Mouse (Mus musculus): ENCODE results near the gene Cacfd1. TPM values are rescaled to one million over a fixed set of nuclear protein-coding genes. Genes with fewer than 3 reads are reported as not detected.

The Cacfd1 gene
- polyA plus RNA-seq, 1 experiment from 2014 or later = 37.4 TPM

DNA sequence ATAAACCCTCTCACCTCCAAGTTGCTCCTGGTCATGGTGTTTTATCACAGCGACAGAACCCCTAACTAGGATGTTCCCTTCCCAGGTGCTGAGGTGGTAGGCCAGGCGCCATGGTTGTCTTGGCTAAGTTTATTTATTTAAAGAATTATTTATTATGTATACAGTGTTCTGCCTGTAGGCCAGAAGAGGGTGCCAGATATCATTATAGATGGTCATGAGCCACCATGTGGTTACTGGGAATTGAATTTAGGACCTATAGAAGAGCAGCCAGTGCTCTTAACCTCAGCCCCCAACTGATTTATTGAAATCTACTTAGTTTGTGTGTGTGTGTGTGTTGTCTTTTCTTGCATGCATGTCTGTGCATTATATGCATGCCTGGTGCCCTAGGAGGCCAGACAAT is 22.6 kb downstream of the Cacfd1 start:
- no peak for ATAC-seq (replicated peaks; ENCODE audit: insufficient number of reproducible peaks, low FRiP score, low TSS enrichment)
- no peak overlapping the region for H3K27ac ChIP-seq (ENCODE audit: low read depth, low read length)
- no peaks in the 10 kb centered on the region for H3K9me3 ChIP-seq (replicated peaks; ENCODE audit: control insufficient read depth, low read length)
- H3K36me3 ChIP-seq (ENCODE audit: control insufficient read depth, insufficient read depth, low read length) = no peaks in the 10 kb centered on the region
- H3K4me2 ChIP-seq = no peak overlapping the region
- 60% methylated on average over 2 of the region's 2 CpGs for WGBS (ENCODE audit: insufficient replicate concordance)
- peaks cover 10% of the 10 kb centered on the region for H3K27me3 ChIP-seq (ENCODE audit: control insufficient read depth, insufficient read depth, low read length)
- H3K9ac ChIP-seq (ENCODE audit: low read depth, low read length) = no peak overlapping the region
- H3K4me1 ChIP-seq (ENCODE audit: control insufficient read depth, insufficient read depth, low read length) = peaks cover 5% of the 10 kb centered on the region; the same call in 1 of the 2 replicates
- H3K4me3 ChIP-seq (ENCODE audit: low read depth, low read length) = no peak overlapping the region

DNA sequence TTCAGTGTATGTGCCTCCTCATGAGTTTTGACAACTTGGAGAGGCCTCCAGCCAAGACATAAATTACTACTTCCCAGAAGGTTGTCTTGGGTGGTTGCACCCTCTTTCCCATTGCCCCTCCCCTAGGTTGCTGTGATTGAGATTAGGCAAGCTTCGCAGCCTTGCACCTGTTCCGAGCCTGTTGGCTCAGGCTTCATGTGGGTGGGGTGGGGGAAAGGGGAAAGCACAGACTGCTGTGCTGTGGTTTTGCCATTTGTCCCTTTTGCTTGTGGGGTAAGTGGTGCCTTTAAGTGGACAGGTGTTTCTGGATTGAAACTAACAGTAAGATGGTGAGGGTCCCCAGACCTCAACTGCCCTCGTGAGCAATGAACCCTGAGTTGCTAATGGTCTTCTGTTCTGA is 26.3 kb downstream of the Cacfd1 start:
- Histone ChIP-seq H3K4me2 (no peak overlapping the region), H3K4me3 (ENCODE audit: low read depth, low read length) (no peak overlapping the region), H3K27me3 (ENCODE audit: control insufficient read depth, insufficient read depth, low read length) (no peaks in the 10 kb centered on the region; the same call in 1 of the 2 replicates), H3K4me1 (ENCODE audit: control insufficient read depth, insufficient read depth, low read length) (no peaks in the 10 kb centered on the region), H3K27ac (ENCODE audit: low read depth, low read length) (no peak overlapping the region), H3K36me3 (ENCODE audit: control insufficient read depth, insufficient read depth, low read length) (no peaks in the 10 kb centered on the region), H3K9me3 (replicated peaks; ENCODE audit: control insufficient read depth, low read length) (no peaks in the 10 kb centered on the region), H3K9ac (ENCODE audit: low read depth, low read length) (no peak overlapping the region)
- ATAC-seq (replicated peaks; ENCODE audit: insufficient number of reproducible peaks, low FRiP score, low TSS enrichment) = no peak
- WGBS (ENCODE audit: insufficient replicate concordance) = 65% methylated on average over 3 of the region's 3 CpGs

DNA sequence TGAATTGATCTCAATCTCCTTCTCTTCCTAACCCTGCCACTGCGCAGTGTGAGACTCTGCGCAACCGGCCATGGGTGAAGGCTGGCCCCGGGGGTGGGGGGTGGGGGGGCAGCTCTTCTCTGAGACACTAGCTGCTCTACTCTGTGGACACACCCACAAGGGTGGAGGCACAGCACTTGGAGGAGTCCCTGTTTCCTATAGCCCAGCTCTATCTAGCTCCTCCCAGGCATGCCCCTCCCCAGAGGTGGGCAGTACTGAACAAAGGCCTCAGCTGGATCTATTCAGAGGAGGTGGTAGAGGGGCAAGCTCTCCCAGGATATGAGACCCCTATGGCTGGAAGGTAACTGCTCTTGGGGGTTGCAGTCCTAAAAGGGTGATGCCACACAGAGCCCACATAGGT is 27.3 kb downstream of the Cacfd1 start:
- ATAC-seq (replicated peaks; ENCODE audit: insufficient number of reproducible peaks, low FRiP score, low TSS enrichment) = peak; percentile 61; the same call in 1 of the 2 replicates
- WGBS (ENCODE audit: insufficient replicate concordance) = 59% methylated on average over 4 of the region's 4 CpGs
- no peaks in the 10 kb centered on the region for H3K9me3 ChIP-seq (replicated peaks; ENCODE audit: control insufficient read depth, low read length)
- no peak overlapping the region for H3K9ac ChIP-seq (ENCODE audit: low read depth, low read length)
- no peak overlapping the region for H3K4me2 ChIP-seq
- no peak overlapping the region for H3K4me3 ChIP-seq (ENCODE audit: low read depth, low read length)
- no peak overlapping the region for H3K27ac ChIP-seq (ENCODE audit: low read depth, low read length)
- H3K36me3 ChIP-seq (ENCODE audit: control insufficient read depth, insufficient read depth, low read length) = no peaks in the 10 kb centered on the region
- no peaks in the 10 kb centered on the region for H3K4me1 ChIP-seq (ENCODE audit: control insufficient read depth, insufficient read depth, low read length)
- no peaks in the 10 kb centered on the region; the same call in 1 of the 2 replicates for H3K27me3 ChIP-seq (ENCODE audit: control insufficient read depth, insufficient read depth, low read length)

DNA sequence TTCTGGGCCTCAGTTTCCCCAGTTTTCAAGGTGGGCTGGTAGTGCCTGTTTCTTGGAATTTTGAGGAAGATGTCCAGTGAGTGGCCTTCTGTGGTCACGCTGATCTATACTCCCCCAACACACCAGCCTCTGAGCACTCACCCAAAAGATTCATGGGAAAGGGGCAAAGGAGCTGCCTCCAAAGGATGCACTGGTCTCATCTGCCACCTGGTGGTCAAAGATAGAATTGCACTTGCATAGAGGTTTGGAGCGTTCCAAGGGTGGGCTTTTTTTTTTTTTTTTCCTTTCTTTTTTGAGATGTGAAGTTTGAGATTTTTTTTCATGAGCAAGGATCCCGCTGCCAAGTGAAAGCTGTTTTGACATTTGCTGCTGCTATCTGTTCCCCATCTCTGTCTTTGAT is 28.9 kb downstream of the Cacfd1 start:
- Histone ChIP-seq H3K27me3 (ENCODE audit: control insufficient read depth, insufficient read depth, low read length) (no peaks in the 10 kb centered on the region; the same call in 1 of the 2 replicates), H3K27ac (ENCODE audit: low read depth, low read length) (no peak overlapping the region), H3K9me3 (replicated peaks; ENCODE audit: control insufficient read depth, low read length) (no peaks in the 10 kb centered on the region), H3K4me1 (ENCODE audit: control insufficient read depth, insufficient read depth, low read length) (no peaks in the 10 kb centered on the region), H3K36me3 (ENCODE audit: control insufficient read depth, insufficient read depth, low read length) (no peaks in the 10 kb centered on the region), H3K4me2 (no peak overlapping the region), H3K4me3 (ENCODE audit: low read depth, low read length) (no peak overlapping the region), H3K9ac (ENCODE audit: low read depth, low read length) (no peak overlapping the region)
- no peak; the same call in 1 of the 2 replicates for ATAC-seq (replicated peaks; ENCODE audit: insufficient number of reproducible peaks, low FRiP score, low TSS enrichment)
- WGBS (ENCODE audit: insufficient replicate concordance) = 4% methylated on average over 3 of the region's 3 CpGs

DNA sequence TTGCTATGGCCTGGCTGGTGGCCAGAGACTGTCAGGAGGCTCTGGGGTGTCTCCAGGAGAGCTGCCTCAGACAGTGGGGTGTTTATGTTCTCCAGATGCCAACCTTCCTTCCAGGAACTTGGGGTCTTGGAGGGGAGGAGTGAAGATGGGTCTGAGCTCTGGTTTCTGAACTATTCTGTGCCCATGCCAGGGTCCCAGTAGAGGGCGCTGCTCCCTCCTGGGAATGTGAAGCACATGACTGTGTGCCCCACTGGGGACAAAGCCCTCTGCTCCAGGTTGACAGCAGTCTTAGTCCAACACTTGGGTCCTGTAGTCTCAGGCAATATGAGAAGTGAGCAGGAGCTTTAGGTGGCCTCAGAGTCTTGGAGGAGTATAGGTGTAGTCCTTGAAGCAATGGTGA is 29.6 kb downstream of the Cacfd1 start:
- Histone ChIP-seq H3K9ac (ENCODE audit: low read depth, low read length) (no peak overlapping the region), H3K36me3 (ENCODE audit: control insufficient read depth, insufficient read depth, low read length) (no peaks in the 10 kb centered on the region), H3K27me3 (ENCODE audit: control insufficient read depth, insufficient read depth, low read length) (no peaks in the 10 kb centered on the region; the same call in 1 of the 2 replicates), H3K4me3 (ENCODE audit: low read depth, low read length) (no peak overlapping the region), H3K9me3 (replicated peaks; ENCODE audit: control insufficient read depth, low read length) (no peaks in the 10 kb centered on the region), H3K27ac (ENCODE audit: low read depth, low read length) (no peak overlapping the region), H3K4me2 (no peak overlapping the region), H3K4me1 (ENCODE audit: control insufficient read depth, insufficient read depth, low read length) (no peaks in the 10 kb centered on the region)
- ATAC-seq (replicated peaks; ENCODE audit: insufficient number of reproducible peaks, low FRiP score, low TSS enrichment) = no peak
- WGBS (ENCODE audit: insufficient replicate concordance) = 11% methylated on average over 1 of the region's 1 CpGs

DNA sequence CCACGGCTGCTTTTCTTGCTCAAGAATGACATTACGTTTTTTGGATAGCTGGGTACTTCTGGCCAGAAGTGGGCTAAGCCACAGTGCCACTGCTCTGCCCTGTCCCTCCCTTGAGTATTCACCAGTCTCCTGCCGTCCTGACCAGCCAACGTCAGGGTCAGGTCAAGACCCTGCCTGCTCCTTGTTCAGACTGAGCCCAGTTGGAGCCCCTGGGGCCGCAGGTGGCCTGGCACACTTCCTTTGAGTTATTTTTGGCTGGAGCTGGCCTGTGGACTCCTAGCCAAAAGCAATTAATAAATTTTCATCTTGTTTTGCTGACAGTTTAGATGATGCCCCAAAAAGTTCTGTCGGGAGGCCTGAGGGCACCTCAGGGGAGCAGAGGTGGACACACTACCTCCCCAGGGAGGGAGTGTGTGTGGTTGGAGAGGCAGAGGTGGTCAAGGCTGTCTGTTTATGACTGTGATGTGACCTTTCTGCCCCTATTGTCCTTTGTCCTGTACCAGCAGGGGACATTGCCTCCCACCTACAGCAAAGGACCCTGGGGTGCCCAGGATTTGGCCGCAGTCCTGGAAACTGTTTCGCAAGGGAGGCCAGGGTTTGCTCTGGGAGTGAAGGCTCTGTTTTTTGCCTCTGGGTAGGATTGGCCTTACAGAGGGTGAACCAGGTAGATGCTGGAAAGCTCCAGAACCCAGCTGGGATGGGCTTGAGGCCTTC is 32.6 kb downstream of the Cacfd1 start:
- H3K4me1 ChIP-seq (ENCODE audit: control insufficient read depth, insufficient read depth, low read length) = no peaks in the 10 kb centered on the region
- ATAC-seq (replicated peaks; ENCODE audit: insufficient number of reproducible peaks, low FRiP score, low TSS enrichment) = no peak
- no peak overlapping the region for H3K9ac ChIP-seq (ENCODE audit: low read depth, low read length)
- no peaks in the 10 kb centered on the region for H3K9me3 ChIP-seq (replicated peaks; ENCODE audit: control insufficient read depth, low read length)
- H3K27me3 ChIP-seq (ENCODE audit: control insufficient read depth, insufficient read depth, low read length) = no peaks in the 10 kb centered on the region; the same call in 1 of the 2 replicates
- 65% methylated on average over 8 of the region's 8 CpGs for WGBS (ENCODE audit: insufficient replicate concordance)
- no peak overlapping the region for H3K4me3 ChIP-seq (ENCODE audit: low read depth, low read length)
- no peak overlapping the region for H3K4me2 ChIP-seq
- no peak overlapping the region for H3K27ac ChIP-seq (ENCODE audit: low read depth, low read length)
- H3K36me3 ChIP-seq (ENCODE audit: control insufficient read depth, insufficient read depth, low read length) = no peaks in the 10 kb centered on the region

DNA sequence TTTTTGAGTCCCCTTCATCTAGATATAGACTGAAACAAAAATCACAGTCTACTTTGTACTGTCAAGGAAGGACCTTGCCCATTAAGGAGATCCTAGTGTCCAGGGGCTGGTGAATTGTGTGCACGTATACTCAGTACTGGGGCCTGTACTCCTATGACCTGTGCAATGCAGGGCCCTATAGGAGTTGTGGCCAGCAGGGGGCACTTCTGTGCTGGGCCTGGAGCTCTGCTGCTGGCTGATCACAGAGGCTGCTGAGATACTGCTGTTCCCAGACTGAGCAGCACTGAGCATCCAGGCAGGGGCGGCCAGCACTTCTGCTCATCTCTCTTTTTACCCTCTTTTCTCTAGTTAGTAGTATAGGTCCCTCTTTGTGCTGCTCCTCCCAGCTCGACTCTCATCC is 33.7 kb downstream of the Cacfd1 start:
- peak; percentile 47; the same call in 1 of the 2 replicates for ATAC-seq (replicated peaks; ENCODE audit: insufficient number of reproducible peaks, low FRiP score, low TSS enrichment)
- Histone ChIP-seq H3K9ac (ENCODE audit: low read depth, low read length) (no peak overlapping the region), H3K27me3 (ENCODE audit: control insufficient read depth, insufficient read depth, low read length) (no peaks in the 10 kb centered on the region; the same call in 1 of the 2 replicates), H3K36me3 (ENCODE audit: control insufficient read depth, insufficient read depth, low read length) (no peaks in the 10 kb centered on the region), H3K4me1 (ENCODE audit: control insufficient read depth, insufficient read depth, low read length) (no peaks in the 10 kb centered on the region), H3K4me3 (ENCODE audit: low read depth, low read length) (no peak overlapping the region), H3K4me2 (no peak overlapping the region), H3K27ac (ENCODE audit: low read depth, low read length) (no peak overlapping the region), H3K9me3 (replicated peaks; ENCODE audit: control insufficient read depth, low read length) (no peaks in the 10 kb centered on the region)
- 17% methylated on average over 3 of the region's 3 CpGs for WGBS (ENCODE audit: insufficient replicate concordance)

DNA sequence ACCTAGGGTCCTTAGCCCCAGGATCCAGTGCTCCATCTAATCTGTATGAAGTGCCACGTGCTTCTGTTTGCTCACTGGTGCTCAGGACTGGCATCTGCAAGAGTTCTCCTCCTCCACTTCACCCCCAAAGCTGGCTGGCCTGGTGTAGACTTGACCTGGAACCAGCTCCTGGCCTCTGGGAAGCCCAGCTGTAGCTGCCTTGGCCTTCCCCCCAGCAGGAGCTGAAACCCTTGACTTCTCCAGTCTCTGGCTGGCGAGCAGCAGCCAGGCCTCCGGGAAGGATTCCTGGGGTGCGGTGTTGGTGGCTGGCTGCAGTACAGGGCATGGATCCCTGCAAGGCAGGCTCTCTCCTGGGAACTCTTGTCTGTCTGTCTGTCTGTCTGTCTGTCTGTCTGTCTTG is 34.4 kb downstream of the Cacfd1 start:
- H3K4me1 ChIP-seq (ENCODE audit: control insufficient read depth, insufficient read depth, low read length) = no peaks in the 10 kb centered on the region
- no peaks in the 10 kb centered on the region for H3K36me3 ChIP-seq (ENCODE audit: control insufficient read depth, insufficient read depth, low read length)
- no peak overlapping the region for H3K4me2 ChIP-seq
- no peaks in the 10 kb centered on the region; the same call in 1 of the 2 replicates for H3K27me3 ChIP-seq (ENCODE audit: control insufficient read depth, insufficient read depth, low read length)
- no peak overlapping the region for H3K9ac ChIP-seq (ENCODE audit: low read depth, low read length)
- WGBS (ENCODE audit: insufficient replicate concordance) = 66% methylated on average over 4 of the region's 4 CpGs
- no peak for ATAC-seq (replicated peaks; ENCODE audit: insufficient number of reproducible peaks, low FRiP score, low TSS enrichment)
- no peak overlapping the region for H3K4me3 ChIP-seq (ENCODE audit: low read depth, low read length)
- no peak overlapping the region for H3K27ac ChIP-seq (ENCODE audit: low read depth, low read length)
- no peaks in the 10 kb centered on the region for H3K9me3 ChIP-seq (replicated peaks; ENCODE audit: control insufficient read depth, low read length)

DNA sequence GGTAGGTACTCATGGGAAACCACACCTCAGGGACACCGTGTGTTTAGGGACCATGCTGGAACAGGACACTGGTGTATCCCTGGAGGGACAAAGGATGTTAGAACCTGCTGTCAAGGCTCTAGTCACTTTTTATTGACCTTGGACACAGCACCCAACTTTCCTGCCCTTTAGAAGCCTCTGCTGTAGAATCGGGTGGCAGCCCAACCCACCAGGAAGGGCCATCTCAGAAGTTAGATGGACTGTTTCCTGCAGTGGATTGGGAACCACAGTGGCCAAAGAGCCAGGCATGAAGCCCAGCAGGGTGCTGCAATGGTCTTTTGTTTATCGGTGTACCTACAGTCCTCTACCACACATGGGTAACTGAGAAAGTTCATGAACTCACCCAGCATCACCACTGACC is 34.9 kb downstream of the Cacfd1 start:
- no peak for ATAC-seq (replicated peaks; ENCODE audit: insufficient number of reproducible peaks, low FRiP score, low TSS enrichment)
- Histone ChIP-seq H3K4me1 (ENCODE audit: control insufficient read depth, insufficient read depth, low read length) (no peaks in the 10 kb centered on the region), H3K4me3 (ENCODE audit: low read depth, low read length) (no peak overlapping the region), H3K27ac (ENCODE audit: low read depth, low read length) (no peak overlapping the region), H3K9me3 (replicated peaks; ENCODE audit: control insufficient read depth, low read length) (no peaks in the 10 kb centered on the region), H3K4me2 (no peak overlapping the region), H3K9ac (ENCODE audit: low read depth, low read length) (no peak overlapping the region), H3K27me3 (ENCODE audit: control insufficient read depth, insufficient read depth, low read length) (no peaks in the 10 kb centered on the region; the same call in 1 of the 2 replicates), H3K36me3 (ENCODE audit: control insufficient read depth, insufficient read depth, low read length) (no peaks in the 10 kb centered on the region)
- WGBS (ENCODE audit: insufficient replicate concordance) = 80% methylated on average over 3 of the region's 3 CpGs
